Mouse (Mus musculus) v-Abl transformed pro-B cells (cell line): ENCODE measurements at regions not wholly inside any gene's neighbourhood (a gene's known extent, or its start where the extent isn't known, plus 50 kb on each side); places are given as distances from the start of the nearest gene placed in this dataset.

ENCODE experiments used
- in situ Hi-C, 2 experiments: fragments of 400-800 bp; cut with MboI; formaldehyde crosslinking; loops; one replicate each; pipeline ENCODE4 v1.15.1; 2025; ENCODE audit not compliant: unreplicated experiment in 2 of 2

GRCm38 (mm10) chr8:80264915-80265314 lies 207.1 kb upstream of the Hhip start:
- in situ Hi-C loops, result no loop called here

GRCm38 (mm10) chr8:80263468-80263945 lies 205.7 kb upstream of the Hhip start:
- in situ Hi-C loops, result no loop called here

GRCm38 (mm10) chr8:80262911-80263310 lies 205.1 kb upstream of the Hhip start:
- in situ Hi-C loops, result no loop called here

GRCm38 (mm10) chr8:80253541-80253940 lies 195.7 kb upstream of the Hhip start:
- in situ Hi-C loops, result no loop called here

- in situ Hi-C loops, result no loop called here
Measured at GRCm38 (mm10) chr8:80251595-80251994, 193.8 kb upstream of the Hhip start.

GRCm38 (mm10) chr8:80250305-80251161 lies 192.7 kb upstream of the Hhip start:
- in situ Hi-C loops, result no loop called here

GRCm38 (mm10) chr8:80249762-80250161 lies 192.0 kb upstream of the Hhip start:
- in situ Hi-C loops, result no loop called here

GRCm38 (mm10) chr8:80239879-80240278 lies 182.1 kb upstream of the Hhip start:
- in situ Hi-C loops, result no loop called here

GRCm38 (mm10) chr8:80210361-80210760 lies 152.6 kb upstream of the Hhip start:
- in situ Hi-C loops, result no loop called here

GRCm38 (mm10) chr8:80204678-80205654 lies 147.2 kb upstream of the Hhip start:
- in situ Hi-C loops, result no loop called here

GRCm38 (mm10) chr8:80203769-80204677 lies 146.2 kb upstream of the Hhip start:
- in situ Hi-C loops, result no loop called here

GRCm38 (mm10) chr8:80197680-80198079 lies 139.9 kb upstream of the Hhip start:
- in situ Hi-C loops, result no loop called here

- in situ Hi-C loops, result no loop called here
Measured at GRCm38 (mm10) chr8:80190510-80190908, 132.7 kb upstream of the Hhip start.

GRCm38 (mm10) chr8:80189797-80190509 lies 132.1 kb upstream of the Hhip start:
- in situ Hi-C loops, result no loop called here

- in situ Hi-C loops, result no loop called here
Measured at GRCm38 (mm10) chr8:80185286-80185685, 127.5 kb upstream of the Hhip start.

- in situ Hi-C loops, result no loop called here
Measured at GRCm38 (mm10) chr8:80168688-80169087, 110.9 kb upstream of the Hhip start.

- in situ Hi-C loops, result no loop called here
Measured at GRCm38 (mm10) chr8:80149458-80150083, 91.8 kb upstream of the Hhip start.

GRCm38 (mm10) chr8:80147929-80148328 lies 90.1 kb upstream of the Hhip start:
- in situ Hi-C loops, result no loop called here

- in situ Hi-C loops, result no loop called here
Measured at GRCm38 (mm10) chr8:80138481-80138880, 80.7 kb upstream of the Hhip start.
